Mouse (Mus musculus) embryonic fibroblast, embryonic 13.5 days (primary cell): ENCODE measurements around the gene Clec2g.

Experiments
- CTCF ChIP-seq: IDR thresholded peaks from 2 replicates; pipeline ENCODE4 v1.5.1; 2011; ENCODE audit warnings: mild to moderate bottlenecking, control low read depth, low read length, moderate library complexity, borderline replicate concordance; ENCODE audit not compliant: insufficient read depth
- POLR2A ChIP-seq: IDR thresholded peaks from 2 replicates; pipeline ENCODE4 v1.6.1; 2011; ENCODE audit warnings: low read depth, mild to moderate bottlenecking, control low read depth, low read length, moderate library complexity

DNA sequence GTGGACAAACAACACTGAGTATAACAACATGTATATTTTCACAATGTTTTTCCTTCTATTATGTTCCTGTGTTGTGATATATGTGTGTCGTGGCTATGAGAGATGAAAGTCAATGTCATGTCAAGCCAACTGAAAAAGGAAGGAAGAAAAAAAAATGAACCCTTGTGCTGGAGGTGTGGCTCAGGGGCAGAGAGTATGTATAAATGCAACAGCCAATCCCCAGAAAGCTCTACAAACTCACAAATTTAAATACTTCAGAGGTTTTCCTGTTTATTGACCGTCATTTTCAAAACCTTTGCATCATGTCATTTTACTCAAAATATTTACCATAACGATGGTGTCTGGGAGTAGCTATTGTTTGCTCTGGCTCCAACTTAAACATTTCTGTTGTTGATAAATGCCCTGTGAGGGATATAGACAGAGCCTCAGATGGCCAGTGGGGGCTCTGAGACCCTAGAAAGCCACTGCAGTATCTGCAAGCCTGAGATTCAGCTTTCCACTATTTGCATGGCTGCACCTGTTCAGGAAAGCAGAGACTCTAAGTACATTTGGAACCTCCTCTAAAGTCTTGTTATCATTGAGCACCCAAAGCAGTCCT is 38.7 kb upstream of the Clec2g start:
- TF ChIP-seq CTCF (no peak), POLR2A (no peak)
